Mouse (Mus musculus): ENCODE data around the gene Rpl11. TPM values are rescaled to one million over a fixed set of nuclear protein-coding genes. Genes with fewer than 3 reads are reported as not detected.

Gene Rpl11
- polyA plus RNA-seq, 1 experiment from 2014 or later, result 463 TPM

DNA sequence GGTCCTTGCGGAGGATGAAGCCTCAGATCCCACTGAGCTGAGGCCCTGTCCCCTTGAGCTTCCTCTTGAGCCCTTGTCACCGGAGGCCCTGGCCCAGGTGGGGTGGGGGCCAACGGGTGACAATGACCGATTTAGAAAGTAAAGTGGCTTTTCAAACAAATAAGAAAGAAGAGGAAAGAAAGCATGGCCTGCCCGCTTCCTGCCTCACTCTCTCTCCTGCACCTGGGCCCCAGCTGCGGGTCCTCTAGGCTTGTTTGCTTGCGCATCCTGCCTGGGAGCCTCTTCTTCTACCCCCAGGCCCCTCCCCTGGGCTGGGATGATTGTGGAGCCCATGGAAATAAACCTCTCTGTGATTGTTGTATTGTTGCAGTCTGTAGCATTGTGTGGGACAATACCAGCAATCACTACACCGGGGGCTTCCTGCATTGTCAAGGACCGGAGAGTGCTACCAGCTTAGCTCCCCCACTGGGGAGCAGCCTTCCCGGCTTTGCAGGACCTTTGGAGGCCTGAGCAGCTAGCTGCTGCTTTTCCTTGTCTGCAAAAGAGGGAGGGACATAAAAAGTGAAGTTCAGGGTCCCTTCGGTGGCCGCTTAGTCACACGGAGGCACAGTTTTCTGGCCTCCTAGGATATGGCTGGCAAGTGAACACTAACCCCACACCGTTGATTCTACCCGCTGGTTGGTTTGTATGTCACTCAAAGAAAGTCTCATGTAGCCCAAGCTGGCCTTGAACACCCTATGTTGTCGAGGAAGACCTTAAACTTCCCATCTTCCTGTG lies 35.9 kb upstream of the Rpl11 start:
- Histone ChIP-seq H3K4me3 (replicated peaks) (no peak overlapping the region), H3K27me3 (no peaks in the 10 kb centered on the region), H3K4me2 (replicated peaks) (no peak overlapping the region), H3K27ac (replicated peaks) (peak overlapping the region; percentile 72), H3K9me3 (replicated peaks) (no peaks in the 10 kb centered on the region), H3K9ac (no peak overlapping the region), H3K36me3 (no peaks in the 10 kb centered on the region), H3K4me1 (peaks cover 10% of the 10 kb centered on the region)
- 42% methylated on average over 16 of the region's 16 CpGs for WGBS
- no peak for ATAC-seq (ENCODE audit: insufficient number of reproducible peaks, low FRiP score, low TSS enrichment, low read depth)

DNA sequence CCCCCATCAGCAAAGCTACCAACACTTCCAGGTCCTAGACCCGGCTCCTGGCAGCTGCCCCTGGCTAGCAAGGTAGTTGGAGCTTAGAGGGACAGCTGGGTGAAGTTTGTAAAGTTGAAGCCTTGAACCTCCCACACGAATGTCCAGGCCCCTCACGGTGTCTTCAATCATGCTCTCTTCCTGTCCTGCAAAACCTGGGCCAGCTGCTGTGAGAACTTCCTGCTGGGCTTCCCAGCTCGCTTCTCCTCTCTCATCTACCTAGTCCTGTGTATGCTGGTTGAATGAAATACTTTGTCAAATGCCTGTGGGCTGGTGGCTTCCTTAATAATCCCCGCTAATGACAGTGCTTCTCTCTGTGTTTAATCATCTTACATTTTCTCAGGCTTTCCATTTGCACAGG lies 35.1 kb upstream of the Rpl11 start:
- Histone ChIP-seq H3K4me1 (peaks cover 10% of the 10 kb centered on the region), H3K4me3 (replicated peaks) (no peak overlapping the region), H3K27me3 (no peaks in the 10 kb centered on the region), H3K27ac (replicated peaks) (no peak overlapping the region), H3K36me3 (no peaks in the 10 kb centered on the region), H3K9ac (no peak overlapping the region), H3K9me3 (replicated peaks) (no peaks in the 10 kb centered on the region), H3K4me2 (replicated peaks) (no peak overlapping the region)
- 70% methylated on average over 5 of the region's 5 CpGs for WGBS
- no peak for ATAC-seq (ENCODE audit: insufficient number of reproducible peaks, low FRiP score, low TSS enrichment, low read depth)

DNA sequence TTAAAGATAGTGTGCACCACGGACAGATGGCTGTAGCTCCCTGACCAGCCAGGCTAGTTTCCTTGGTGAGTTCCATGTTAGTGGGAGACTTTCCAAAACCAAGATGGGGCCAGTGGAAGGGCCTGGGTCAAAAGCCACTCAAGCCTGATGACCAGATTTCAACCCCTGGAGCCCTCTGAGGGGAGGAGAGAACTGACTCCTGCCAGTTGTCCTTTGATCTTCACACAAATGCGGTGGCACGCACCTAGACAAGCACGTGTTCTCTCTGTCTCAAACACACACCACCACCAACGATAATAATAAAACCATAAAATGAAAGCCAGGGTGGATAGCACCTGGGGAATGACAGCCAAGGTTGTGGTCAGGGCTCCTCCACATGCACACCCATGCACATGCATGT lies 34.0 kb upstream of the Rpl11 start:
- no peak overlapping the region for H3K4me2 ChIP-seq (replicated peaks)
- peaks cover 2% of the 10 kb centered on the region; the same call in 1 of the 2 replicates for H3K27me3 ChIP-seq
- H3K9ac ChIP-seq, result no peak overlapping the region
- no peaks in the 10 kb centered on the region for H3K9me3 ChIP-seq (replicated peaks)
- H3K27ac ChIP-seq (replicated peaks), result no peak overlapping the region
- no peaks in the 10 kb centered on the region for H3K36me3 ChIP-seq
- no peak overlapping the region for H3K4me3 ChIP-seq (replicated peaks)
- WGBS, result 88% methylated on average over 5 of the region's 5 CpGs
- H3K4me1 ChIP-seq, result peaks cover 10% of the 10 kb centered on the region
- ATAC-seq (ENCODE audit: insufficient number of reproducible peaks, low FRiP score, low TSS enrichment, low read depth), result no peak

DNA sequence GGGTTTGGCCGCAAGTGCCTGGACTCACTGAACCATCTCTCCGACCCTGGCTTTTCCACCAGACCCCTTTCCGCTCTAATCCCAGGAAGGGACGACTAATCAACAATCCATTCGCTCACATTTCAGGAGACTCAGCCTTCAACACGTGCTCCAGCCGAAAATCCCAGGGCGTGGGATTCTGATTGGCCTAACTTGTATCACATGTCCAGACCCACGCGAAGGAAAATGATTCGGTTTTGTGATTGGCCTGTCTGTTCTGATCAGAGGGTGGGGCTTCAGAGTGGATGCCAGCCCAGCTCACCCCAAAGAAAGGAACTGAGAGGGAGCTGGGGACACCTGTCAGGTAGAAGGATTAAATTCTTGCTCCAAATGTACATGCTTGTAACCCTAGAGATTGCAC lies 31.6 kb upstream of the Rpl11 start:
- Histone ChIP-seq H3K27ac (replicated peaks) (no peak overlapping the region), H3K4me1 (peaks cover 24% of the 10 kb centered on the region), H3K4me2 (replicated peaks) (no peak overlapping the region), H3K36me3 (no peaks in the 10 kb centered on the region), H3K9me3 (replicated peaks) (no peaks in the 10 kb centered on the region), H3K27me3 (peaks cover 23% of the 10 kb centered on the region), H3K9ac (no peak overlapping the region), H3K4me3 (replicated peaks) (no peak overlapping the region)
- ATAC-seq (ENCODE audit: insufficient number of reproducible peaks, low FRiP score, low TSS enrichment, low read depth), result no peak
- 93% methylated on average over 11 of the region's 11 CpGs for WGBS

DNA sequence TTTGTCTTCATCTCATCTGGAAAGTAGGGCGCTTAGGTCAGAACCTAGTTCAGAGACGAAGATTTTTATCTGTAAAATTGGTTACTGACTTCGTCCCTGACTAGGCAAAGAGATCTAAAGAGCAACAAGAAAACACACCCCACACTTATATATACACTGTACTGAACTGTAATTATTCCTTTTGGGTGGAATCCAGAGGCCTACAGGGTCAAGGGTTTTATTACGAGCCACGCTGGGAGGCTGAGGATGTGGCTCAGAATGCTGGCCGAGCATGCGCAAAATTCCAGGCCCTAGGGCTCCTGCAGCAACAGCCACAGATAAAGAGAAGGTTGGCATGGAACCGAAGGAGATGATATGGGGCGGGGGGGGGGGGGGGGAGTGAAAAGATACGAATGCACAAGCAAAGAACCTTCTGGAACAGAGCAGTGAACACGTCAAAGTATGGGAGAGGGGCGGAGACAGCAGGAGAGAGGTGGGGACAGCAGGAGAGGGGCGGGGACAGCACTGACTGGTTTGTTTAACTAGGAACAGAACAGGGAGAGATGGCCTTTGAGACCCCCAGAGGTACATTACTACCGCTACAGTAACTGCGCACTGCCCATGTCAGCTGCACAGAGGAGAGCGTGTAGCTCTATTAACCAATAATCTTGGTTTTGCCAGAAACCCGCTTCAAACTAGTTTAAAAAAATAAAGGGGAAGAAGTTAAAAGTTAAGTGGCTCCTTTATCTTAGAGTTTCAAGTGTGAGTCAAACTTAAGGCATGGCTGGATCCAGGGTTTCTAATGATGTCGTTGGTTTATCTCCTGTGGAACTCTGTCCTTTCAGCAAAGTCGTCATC lies 30.3 kb upstream of the Rpl11 start:
- H3K4me2 ChIP-seq (replicated peaks), result no peak overlapping the region
- H3K9ac ChIP-seq, result no peak overlapping the region
- no peaks in the 10 kb centered on the region for H3K9me3 ChIP-seq (replicated peaks)
- peaks cover 15% of the 10 kb centered on the region for H3K4me1 ChIP-seq
- no peaks in the 10 kb centered on the region for H3K36me3 ChIP-seq
- no peak for ATAC-seq (ENCODE audit: insufficient number of reproducible peaks, low FRiP score, low TSS enrichment, low read depth)
- H3K27ac ChIP-seq (replicated peaks), result no peak overlapping the region
- no peak overlapping the region for H3K4me3 ChIP-seq (replicated peaks)
- peaks cover 28% of the 10 kb centered on the region for H3K27me3 ChIP-seq
- WGBS, result 73% methylated on average over 18 of the region's 19 CpGs

DNA sequence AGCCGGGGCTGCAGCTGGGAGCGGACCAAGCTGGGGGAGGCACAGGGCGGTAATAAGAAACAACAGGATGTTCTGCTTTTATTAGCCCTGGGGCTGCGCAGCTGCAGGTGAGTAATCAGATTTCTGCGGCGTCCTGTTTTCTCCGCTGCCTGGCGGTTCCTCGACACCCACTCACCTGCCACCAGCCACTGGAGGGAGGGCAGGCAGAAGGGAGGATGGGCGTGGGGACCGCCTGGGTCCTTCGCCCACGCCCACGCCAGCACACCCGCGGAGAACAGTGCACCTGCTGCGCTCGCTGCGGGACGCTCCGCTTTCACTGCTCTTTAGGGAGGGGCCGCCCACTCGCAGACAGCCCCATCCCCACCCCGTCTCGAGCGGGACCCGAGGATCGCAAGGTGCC lies 28.5 kb upstream of the Rpl11 start:
- peaks cover 14% of the 10 kb centered on the region for H3K4me1 ChIP-seq
- H3K36me3 ChIP-seq, result no peaks in the 10 kb centered on the region
- WGBS, result 2% methylated on average over 28 of the region's 28 CpGs
- no peak overlapping the region for H3K9ac ChIP-seq
- H3K4me3 ChIP-seq (replicated peaks), result peak overlapping the region; percentile 25
- peak overlapping the region; percentile 50 for H3K4me2 ChIP-seq (replicated peaks)
- no peaks in the 10 kb centered on the region for H3K9me3 ChIP-seq (replicated peaks)
- H3K27me3 ChIP-seq, result peaks cover 28% of the 10 kb centered on the region
- H3K27ac ChIP-seq (replicated peaks), result no peak overlapping the region
- 0 out of 2 replicates have a peak, but pooled peaks have one; percentile 20 for ATAC-seq (ENCODE audit: insufficient number of reproducible peaks, low FRiP score, low TSS enrichment, low read depth)

DNA sequence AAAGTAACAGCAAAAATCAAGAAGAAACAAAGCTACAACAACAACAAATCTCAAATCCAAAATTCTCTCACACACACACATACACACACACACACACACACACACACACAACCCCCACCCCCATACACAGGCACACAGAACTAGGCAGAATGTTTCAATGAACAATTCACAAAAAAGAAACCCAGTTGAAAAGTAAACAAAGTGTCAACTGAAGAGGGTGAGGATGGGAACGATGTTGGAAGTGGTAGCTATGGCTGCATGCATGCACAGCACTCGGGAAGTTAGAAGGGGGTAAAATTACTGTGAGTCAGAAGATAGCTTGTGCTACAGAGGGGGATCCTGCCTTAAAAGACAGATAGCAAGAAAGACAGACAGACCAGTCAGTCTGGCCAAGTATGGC lies 25.4 kb upstream of the Rpl11 start:
- Histone ChIP-seq H3K4me1 (peaks cover 14% of the 10 kb centered on the region), H3K4me3 (replicated peaks) (no peak overlapping the region), H3K27ac (replicated peaks) (no peak overlapping the region), H3K36me3 (no peaks in the 10 kb centered on the region), H3K4me2 (replicated peaks) (no peak overlapping the region), H3K9ac (no peak overlapping the region), H3K9me3 (replicated peaks) (no peaks in the 10 kb centered on the region), H3K27me3 (peaks cover 28% of the 10 kb centered on the region)
- no peak for ATAC-seq (ENCODE audit: insufficient number of reproducible peaks, low FRiP score, low TSS enrichment, low read depth)
- WGBS, result 47% methylated on average over 2 of the region's 2 CpGs

DNA sequence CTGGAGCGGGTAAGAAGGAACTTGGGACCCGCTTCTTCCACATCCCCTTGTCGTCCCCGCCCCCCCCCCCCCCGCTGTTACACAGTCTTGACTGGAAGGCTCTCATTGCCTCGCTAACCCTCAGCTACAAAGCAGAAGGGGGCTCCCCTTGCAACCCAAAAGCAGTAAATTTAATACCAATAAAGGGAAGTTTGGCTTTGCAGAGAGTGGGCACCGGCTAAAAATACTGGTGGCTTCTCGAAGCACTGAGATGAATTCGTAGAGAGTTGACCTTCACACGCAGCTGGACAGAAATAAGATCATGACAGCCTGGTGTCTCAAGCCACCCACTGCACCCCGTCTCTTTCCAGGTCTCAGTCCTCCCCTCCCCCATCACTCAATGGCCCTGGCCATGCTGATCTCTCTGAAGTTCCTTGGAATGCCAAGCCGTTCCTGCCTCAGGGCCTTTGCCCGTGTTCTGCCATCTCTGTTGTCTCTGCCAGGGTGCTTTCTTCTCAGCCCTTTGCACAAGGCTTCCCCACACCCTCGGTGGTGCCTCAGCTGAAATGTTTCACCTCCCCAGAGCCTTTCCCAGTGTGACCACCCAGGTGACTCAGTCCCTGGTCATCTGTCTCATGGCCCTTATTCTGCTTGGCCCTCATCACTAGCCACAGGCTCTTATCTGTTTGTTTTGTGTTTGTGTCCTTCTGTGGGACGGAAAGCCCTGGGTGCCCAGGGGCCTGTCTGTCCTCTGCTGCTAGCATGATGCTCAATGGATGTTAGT lies 23.7 kb upstream of the Rpl11 start:
- no peak overlapping the region for H3K9ac ChIP-seq
- H3K27me3 ChIP-seq, result peaks cover 23% of the 10 kb centered on the region
- ATAC-seq (ENCODE audit: insufficient number of reproducible peaks, low FRiP score, low TSS enrichment, low read depth), result no peak
- no peaks in the 10 kb centered on the region for H3K36me3 ChIP-seq
- H3K4me2 ChIP-seq (replicated peaks), result no peak overlapping the region
- WGBS, result 60% methylated on average over 15 of the region's 15 CpGs
- H3K27ac ChIP-seq (replicated peaks), result no peak overlapping the region
- H3K4me1 ChIP-seq, result peaks cover 12% of the 10 kb centered on the region
- H3K9me3 ChIP-seq (replicated peaks), result no peaks in the 10 kb centered on the region
- H3K4me3 ChIP-seq (replicated peaks), result no peak overlapping the region

DNA sequence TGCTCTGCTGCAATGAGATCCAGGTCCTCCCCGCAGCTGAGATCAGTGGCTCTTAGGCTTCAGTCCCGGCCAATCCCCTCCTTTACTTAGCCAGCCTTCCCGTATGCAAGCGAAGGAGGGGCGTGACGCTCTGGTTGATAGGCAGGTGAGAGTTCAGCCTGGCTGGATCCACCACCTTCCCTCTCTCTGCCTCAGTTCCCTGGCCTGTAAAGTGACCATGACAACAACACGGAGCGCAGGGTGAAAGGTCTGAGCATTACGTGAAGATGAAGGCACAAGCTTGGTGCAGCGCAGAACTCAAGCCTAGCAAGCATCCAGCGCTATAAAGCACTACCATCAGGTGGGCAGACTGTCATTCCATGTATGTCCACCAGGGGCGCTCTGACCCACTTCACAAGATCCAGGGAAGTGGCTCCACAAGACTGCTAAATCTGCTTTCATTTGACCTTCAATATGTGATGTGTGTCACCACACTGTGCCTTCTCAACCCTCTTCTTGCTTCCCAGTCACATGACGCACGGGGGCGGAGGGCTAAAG lies 18.0 kb upstream of the Rpl11 start:
- ATAC-seq (ENCODE audit: insufficient number of reproducible peaks, low FRiP score, low TSS enrichment, low read depth), result peak; percentile 51; the same call in 1 of the 2 replicates
- Histone ChIP-seq H3K4me3 (replicated peaks) (no peak overlapping the region), H3K9ac (no peak overlapping the region)

DNA sequence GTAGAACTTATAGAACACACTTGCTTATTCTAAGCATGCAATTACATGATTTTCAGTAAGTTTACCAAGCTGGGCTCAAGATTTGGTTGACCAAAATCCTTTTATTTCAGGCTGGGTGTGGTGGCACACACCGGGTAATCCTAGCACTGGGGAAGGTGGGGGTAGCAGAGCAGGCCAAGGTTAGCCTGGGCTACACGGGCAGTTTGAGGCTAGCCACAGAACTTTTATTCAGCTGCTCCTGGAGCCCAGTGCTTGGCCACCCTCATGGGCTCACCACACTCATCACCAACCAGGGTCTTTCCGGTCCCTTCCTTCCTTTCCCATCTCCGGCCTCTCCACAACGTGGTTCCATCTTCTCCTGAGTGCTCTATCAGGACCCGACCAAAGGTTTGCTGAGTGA lies 17.4 kb upstream of the Rpl11 start:
- WGBS, result 58% methylated on average over 6 of the region's 6 CpGs
- Histone ChIP-seq H3K9me3 (replicated peaks) (no peaks in the 10 kb centered on the region), H3K4me3 (replicated peaks) (no peak overlapping the region), H3K36me3 (no peaks in the 10 kb centered on the region), H3K27ac (replicated peaks) (no peak overlapping the region; the same call in 1 of the 2 replicates), H3K27me3 (no peaks in the 10 kb centered on the region), H3K9ac (no peak overlapping the region), H3K4me1 (peaks cover 18% of the 10 kb centered on the region), H3K4me2 (replicated peaks) (peak overlapping the region; percentile 38; the same call in 1 of the 2 replicates)
- ATAC-seq (ENCODE audit: insufficient number of reproducible peaks, low FRiP score, low TSS enrichment, low read depth), result no peak

More for the DNA sequence above, 18.0 kb upstream of the Rpl11 start:
- Histone ChIP-seq H3K4me1 (peaks cover 18% of the 10 kb centered on the region), H3K4me2 (replicated peaks) (peak overlapping the region; percentile 38), H3K27ac (replicated peaks) (no peak overlapping the region), H3K36me3 (no peaks in the 10 kb centered on the region), H3K9me3 (replicated peaks) (no peaks in the 10 kb centered on the region), H3K27me3 (no peaks in the 10 kb centered on the region)
- WGBS, result 4% methylated on average over 15 of the region's 15 CpGs

DNA sequence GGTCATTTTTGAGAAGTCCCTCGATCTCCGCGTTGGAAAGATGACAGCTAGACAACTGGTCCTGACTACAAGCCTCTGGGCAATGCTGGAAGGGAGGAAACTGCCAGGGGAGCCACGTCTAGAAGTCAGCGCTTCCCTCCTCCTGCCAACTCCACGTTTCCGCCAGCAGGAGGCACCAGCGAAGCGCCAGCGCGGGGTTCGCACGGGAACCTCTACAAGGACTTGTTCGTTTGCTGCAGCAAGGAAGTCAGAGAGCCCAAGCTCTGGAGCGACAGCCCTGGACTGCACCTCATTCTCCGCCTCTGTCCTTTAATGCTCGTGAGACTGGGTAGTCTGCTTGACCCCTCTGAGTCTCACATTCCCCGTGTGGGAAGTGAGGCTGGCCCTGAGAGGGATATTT lies 16.7 kb upstream of the Rpl11 start:
- Histone ChIP-seq H3K36me3 (no peaks in the 10 kb centered on the region), H3K27me3 (no peaks in the 10 kb centered on the region), H3K4me1 (peaks cover 18% of the 10 kb centered on the region), H3K9ac (no peak overlapping the region), H3K4me3 (replicated peaks) (no peak overlapping the region), H3K4me2 (replicated peaks) (no peak overlapping the region), H3K27ac (replicated peaks) (peak overlapping the region; percentile 61), H3K9me3 (replicated peaks) (no peaks in the 10 kb centered on the region)
- peak; percentile 61; the same call in 1 of the 2 replicates for ATAC-seq (ENCODE audit: insufficient number of reproducible peaks, low FRiP score, low TSS enrichment, low read depth)
- WGBS, result 2% methylated on average over 18 of the region's 18 CpGs

All from embryonic facial prominence, embryonic 15.5 days (tissue).